13 mouse cellular contexts compared by ENCODE assay signal in the genomic region with DNA sequence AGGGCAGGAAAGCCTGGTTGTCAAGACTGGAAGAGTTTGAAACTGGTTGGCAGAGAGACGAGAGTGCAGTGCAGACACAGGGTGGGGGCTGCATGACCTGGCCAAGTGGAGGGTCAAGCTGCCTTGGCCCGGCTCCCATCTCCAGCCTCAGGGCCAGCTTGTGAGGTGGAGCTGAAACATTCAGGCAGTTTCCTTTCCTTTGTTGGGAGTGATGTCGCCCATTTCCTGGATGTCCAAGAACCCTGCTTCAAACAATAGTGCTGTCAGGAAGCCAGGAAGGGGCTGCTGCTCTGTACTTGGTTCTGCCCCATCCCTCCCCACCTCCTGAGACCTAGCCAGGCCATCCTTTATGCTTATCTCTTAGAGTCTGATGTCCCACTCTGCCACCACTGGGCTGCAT. TPM values are rescaled to one million over a fixed set of nuclear protein-coding genes. Genes with fewer than 3 reads are reported as not detected.
DNase-seq lines count a peak whose midpoint lies in the region; ATAC-seq and TF ChIP-seq lines count a peak whose summit lies in the region.
"Had no signal": no experiment of that assay in that cellular context is flagged by ENCODE, and none has a peak within 500 bp of the region (broad histone marks: within the 10 kb centered on the region; RNA-seq: fewer than 3 reads in every experiment).

No protein-coding gene starts in this region.

- no peak overlapping the region for H3K9ac ChIP-seq in heart, adult 2 months (ENCODE audit: low read depth, low read length)
- H3K9ac ChIP-seq in liver, embryonic 11.5 days (ENCODE audit: low read depth, low read length), result no peak overlapping the region
- H3K9ac ChIP-seq in forebrain, embryonic 13.5 days, result no peak overlapping the region
- no peak overlapping the region for H3K9ac ChIP-seq in hindbrain, embryonic 16.5 days (ENCODE audit: low read depth, low read length)
- H3K9ac ChIP-seq: embryonic facial prominence, embryonic 13.5 days; liver, embryonic 12.5 days had no signal

- no peak for ATAC-seq in liver, embryonic 11.5 days (replicated peaks; ENCODE audit: low FRiP score)
- no peak for ATAC-seq in forebrain, embryonic 13.5 days
- no peak for ATAC-seq in hindbrain, embryonic 16.5 days
- ATAC-seq: liver, embryonic 12.5 days; midbrain, embryonic 16.5 days had no signal

- no peaks in the 10 kb centered on the region for H3K9me3 ChIP-seq in liver, embryonic 11.5 days (ENCODE audit: control insufficient read depth, low read length)
- no peaks in the 10 kb centered on the region for H3K9me3 ChIP-seq in forebrain, embryonic 13.5 days (replicated peaks)
- H3K9me3 ChIP-seq in hindbrain, embryonic 16.5 days (ENCODE audit: control insufficient read depth, low read length), result no peaks in the 10 kb centered on the region
- H3K9me3 ChIP-seq: embryonic facial prominence, embryonic 13.5 days; liver, embryonic 12.5 days had no signal

- H3K4me1 ChIP-seq in heart, adult 2 months (ENCODE audit: control insufficient read depth, insufficient read depth, low read length), result peaks cover 14% of the 10 kb centered on the region
- no peaks in the 10 kb centered on the region for H3K4me1 ChIP-seq in liver, embryonic 11.5 days (replicated peaks; ENCODE audit: control insufficient read depth, insufficient read depth, low read length)
- peaks cover 12% of the 10 kb centered on the region for H3K4me1 ChIP-seq in forebrain, embryonic 13.5 days
- H3K4me1 ChIP-seq in hindbrain, embryonic 16.5 days (ENCODE audit: control insufficient read depth, insufficient read depth, low read depth, low read length), result peaks cover 9% of the 10 kb centered on the region
- H3K4me1 ChIP-seq: liver, embryonic 12.5 days had no signal

- H3K79me2 ChIP-seq in heart, adult 2 months (replicated peaks; ENCODE audit: control insufficient read depth, insufficient read depth, low read length), result no peaks in the 10 kb centered on the region

- peak; percentile 68 for DNase-seq in gastrocnemius, adult 2 months
- no peak for DNase-seq in gastrocnemius, adult 8-10 months (ENCODE audit: low spot score in 2 of 2)
- peak; percentile 72 to 83 for DNase-seq in heart, adult 2 months
- DNase-seq in kidney, adult 9 months, result peak; percentile 77
- peak; percentile 78 for DNase-seq in lung, postnatal 14 days
- no peak for DNase-seq in liver, embryonic 11.5 days (ENCODE audit: low spot score)
- DNase-seq: B cell, adult 2 months had no signal

- H3K27ac ChIP-seq in gastrocnemius, adult 2 months, result peak overlapping the region; percentile 62
- peak overlapping the region; percentile 63 for H3K27ac ChIP-seq in heart, adult 2 months
- no peak overlapping the region for H3K27ac ChIP-seq in liver, embryonic 11.5 days (ENCODE audit: low read depth, low read length)
- no peak overlapping the region for H3K27ac ChIP-seq in forebrain, embryonic 13.5 days
- no peak overlapping the region for H3K27ac ChIP-seq in hindbrain, embryonic 16.5 days (ENCODE audit: low read depth, low read length)
- H3K27ac ChIP-seq: embryonic facial prominence, embryonic 13.5 days; liver, embryonic 12.5 days had no signal

- TF ChIP-seq POLR2A in heart, adult 2 months (IDR thresholded peaks at IDR 0.05; ENCODE audit: insufficient read depth, low read depth, low read length), result no peak

- peak; percentile 93 for TF ChIP-seq EP300 in heart, adult 2 months (IDR thresholded peaks at IDR 0.05; ENCODE audit: insufficient read depth, low read depth, low read length)

- intact Hi-C loops in gastrocnemius, adult 2 months (cut with DNase I), result loop anchor here (5.0 kb wide), 1 partner anchor 119 kb away; no protein-coding TSS in a partner anchor
- intact Hi-C loops in heart, adult 2 months (cut with DNase I), result loop anchor here (5.0 kb wide), 1 partner anchor 79 kb away; no protein-coding TSS in a partner anchor

- H3K36me3 ChIP-seq in heart, adult 2 months (ENCODE audit: control insufficient read depth, insufficient read depth, low read length), result peaks cover 4% of the 10 kb centered on the region; the same call in 1 of the 2 replicates
- no peaks in the 10 kb centered on the region for H3K36me3 ChIP-seq in liver, embryonic 11.5 days (ENCODE audit: control insufficient read depth, insufficient read depth, low read length)
- H3K36me3 ChIP-seq in forebrain, embryonic 13.5 days (ENCODE audit: poor library complexity, severe bottlenecking), result no peaks in the 10 kb centered on the region
- H3K36me3 ChIP-seq in hindbrain, embryonic 16.5 days (ENCODE audit: control insufficient read depth, insufficient read depth, low read length), result no peaks in the 10 kb centered on the region
- H3K36me3 ChIP-seq: embryonic facial prominence, embryonic 13.5 days; liver, embryonic 12.5 days had no signal

- no peak overlapping the region for H3K4me2 ChIP-seq in liver, embryonic 11.5 days
- no peak overlapping the region for H3K4me2 ChIP-seq in forebrain, embryonic 13.5 days
- no peak overlapping the region for H3K4me2 ChIP-seq in hindbrain, embryonic 16.5 days (ENCODE audit: low read length)
- H3K4me2 ChIP-seq: embryonic facial prominence, embryonic 13.5 days; liver, embryonic 12.5 days had no signal

- WGBS in heart, adult 2 months, result 32% methylated on average over 3 of the region's 3 CpGs
- WGBS in liver, embryonic 11.5 days, result 56% methylated on average over 3 of the region's 3 CpGs
- 72% methylated on average over 3 of the region's 3 CpGs for WGBS in forebrain, embryonic 13.5 days
- 59% methylated on average over 2 of the region's 3 CpGs for WGBS in hindbrain, embryonic 16.5 days

- H3K27me3 ChIP-seq in heart, adult 2 months (ENCODE audit: control insufficient read depth, insufficient read depth, low read length), result no peaks in the 10 kb centered on the region
- peaks cover 6% of the 10 kb centered on the region; the same call in 1 of the 2 replicates for H3K27me3 ChIP-seq in liver, embryonic 11.5 days (replicated peaks; ENCODE audit: control insufficient read depth, insufficient read depth, low read length)
- 0 out of 2 replicates have a peak, but pooled peaks cover 9% of the 10 kb centered on the region for H3K27me3 ChIP-seq in forebrain, embryonic 13.5 days
- H3K27me3 ChIP-seq in hindbrain, embryonic 16.5 days (replicated peaks; ENCODE audit: control insufficient read depth, insufficient read depth, low read length), result no peaks in the 10 kb centered on the region

- TF ChIP-seq CTCF in gastrocnemius, adult 2 months (IDR thresholded peaks at IDR 0.05), result no peak
- TF ChIP-seq CTCF in heart, adult 2 months (IDR thresholded peaks at IDR 0.05), result no peak

- no peak overlapping the region for H3K4me3 ChIP-seq in gastrocnemius, adult 2 months
- H3K4me3 ChIP-seq in heart, adult 2 months, result no peak overlapping the region
- H3K4me3 ChIP-seq in liver, embryonic 11.5 days (ENCODE audit: low read depth, low read length), result no peak overlapping the region
- H3K4me3 ChIP-seq in forebrain, embryonic 13.5 days, result no peak overlapping the region
- no peak overlapping the region for H3K4me3 ChIP-seq in hindbrain, embryonic 16.5 days (ENCODE audit: low read length)
- H3K4me3 ChIP-seq: embryonic facial prominence, embryonic 13.5 days; liver, embryonic 12.5 days had no signal

RNA-seq across cellular contexts. Expression of a gene that starts 25.9 kb away (rescaled TPM):
- 100 to 1,000 TPM; 298 to 413 TPM for total RNA-seq in gastrocnemius, adult 2 months (2021)
- total RNA-seq in gastrocnemius, adult 8-10 months (2022), result 100 to 1,000 TPM; 299 to 345 (median 329) TPM
- total RNA-seq in heart, adult 2 months (2021), result 100 to 1,000 TPM; 605 to 690 TPM
- polyA plus RNA-seq in heart, adult 2 months (2012; rRNA removed), result 406 and 431 TPM in 2 replicates
- polyA plus RNA-seq in liver, embryonic 11.5 days (2014; fragmentation: Nextera tagmentation; extraction: Ambion mirVana), result 251 and 269 TPM in 2 replicates
- polyA plus RNA-seq in forebrain, embryonic 13.5 days (2015; fragmentation: Nextera tagmentation; extraction: Ambion mirVana), result 222 and 237 TPM in 2 replicates
- 346 and 375 TPM in 2 replicates for polyA plus RNA-seq in hindbrain, embryonic 16.5 days (2015; fragmentation: Nextera tagmentation; extraction: Ambion mirVana)

RNA-seq across cellular contexts. Expression of a gene that starts 26.0 kb away (rescaled TPM):
- total RNA-seq in gastrocnemius, adult 2 months (2021), result not detected
- not detected for total RNA-seq in gastrocnemius, adult 8-10 months (2022)
- not detected for total RNA-seq in heart, adult 2 months (2021)
- 0.61 and 0.73 TPM in 2 replicates for polyA plus RNA-seq in heart, adult 2 months (2012; rRNA removed)
- 0.27 TPM in 1 of 2 replicates, not detected in the other for polyA plus RNA-seq in liver, embryonic 11.5 days (2014; fragmentation: Nextera tagmentation; extraction: Ambion mirVana)
- 2.0 and 4.1 TPM in 2 replicates for polyA plus RNA-seq in forebrain, embryonic 13.5 days (2015; fragmentation: Nextera tagmentation; extraction: Ambion mirVana)
- 4.1 and 4.6 TPM in 2 replicates for polyA plus RNA-seq in hindbrain, embryonic 16.5 days (2015; fragmentation: Nextera tagmentation; extraction: Ambion mirVana)
- polyA plus RNA-seq: embryonic facial prominence, embryonic 13.5 days; large intestine, adult 2 months had no signal

RNA-seq across cellular contexts. Expression of a gene that starts 43.6 kb away (rescaled TPM):
- total RNA-seq in gastrocnemius, adult 2 months (2021), result 1 to 10 TPM; 3.0 to 3.4 TPM
- 1 to 10 TPM; 2.0 to 3.2 (median 2.5) TPM for total RNA-seq in gastrocnemius, adult 8-10 months (2022)
- total RNA-seq in heart, adult 2 months (2021), result 1 to 10 TPM; 1.5 to 2.2 TPM
- polyA plus RNA-seq in heart, adult 2 months (2012; rRNA removed), result 1.2 and 2.8 TPM in 2 replicates
- 0.36 and 0.45 TPM in 2 replicates for polyA plus RNA-seq in liver, embryonic 11.5 days (2014; fragmentation: Nextera tagmentation; extraction: Ambion mirVana)
- polyA plus RNA-seq in forebrain, embryonic 13.5 days (2015; fragmentation: Nextera tagmentation; extraction: Ambion mirVana), result 1.8 and 2.2 TPM in 2 replicates
- polyA plus RNA-seq in hindbrain, embryonic 16.5 days (2015; fragmentation: Nextera tagmentation; extraction: Ambion mirVana), result 2.6 and 4.7 TPM in 2 replicates

Comparison
In these comparisons a context has a peak if more than half of its experiments do, and no peak if none do; other contexts are left out.
1. DNase-seq: peak in gastrocnemius, adult 2 months (single experiment), heart, adult 2 months (2 of 2), kidney, adult 9 months (single experiment) and lung, postnatal 14 days (single experiment); none in gastrocnemius, adult 8-10 months (0 of 2) and liver, embryonic 11.5 days (single experiment).
2. H3K27ac ChIP-seq: peak in gastrocnemius, adult 2 months (single experiment) and heart, adult 2 months (single experiment); none in liver, embryonic 11.5 days (single experiment), forebrain, embryonic 13.5 days (single experiment) and hindbrain, embryonic 16.5 days (single experiment).